Mouse (Mus musculus): ENCODE data around the gene Rps6kl1. TPM values are rescaled to one million over a fixed set of nuclear protein-coding genes. Genes with fewer than 3 reads are reported as not detected.

Rps6kl1 gene
- total and polyA plus RNA-seq, 3 experiments, result 5.4 to 6.2 TPM; not detected in 1

DNA sequence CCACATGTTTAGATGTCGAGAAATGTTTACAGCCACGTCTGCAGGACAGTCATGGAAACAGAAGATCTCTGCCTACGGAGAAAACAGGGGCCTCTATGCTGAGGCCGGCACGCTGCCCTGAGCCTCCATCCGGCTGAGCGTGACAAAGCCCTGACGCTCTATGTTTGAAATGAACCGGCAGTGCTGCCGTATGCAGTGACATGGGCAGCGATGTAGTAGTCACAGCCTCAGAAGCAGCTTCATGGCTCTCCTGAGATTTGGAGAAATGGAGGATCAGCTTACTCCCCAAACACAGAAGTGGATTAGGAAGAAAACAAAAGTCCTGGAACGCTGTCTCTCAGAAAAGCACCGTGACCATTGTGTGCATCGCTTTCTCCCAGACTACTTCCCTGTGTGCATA is 50.1 kb downstream of the Rps6kl1 start:
- H3K9ac ChIP-seq (ENCODE audit: control insufficient read depth, low read depth, low read length, poor library complexity, severe bottlenecking), result no peak overlapping the region
- no peak for DNase-seq (ENCODE audit: low read depth, low spot score)
- TF ChIP-seq HCFC1 (IDR thresholded peaks at IDR 0.05; ENCODE audit: low read depth, low read length) (no peak), ZNF384 (IDR thresholded peaks at IDR 0.05; ENCODE audit: low read depth, low read length) (no peak), MAFK (IDR thresholded peaks at IDR 0.05; ENCODE audit: borderline replicate concordance, low read depth, low read length) (no peak), SIN3A (IDR thresholded peaks at IDR 0.05; ENCODE audit: low read length) (no peak), MAZ (IDR thresholded peaks at IDR 0.05; ENCODE audit: low read depth, low read length) (no peak), NRF1 (IDR thresholded peaks at IDR 0.05; ENCODE audit: insufficient read depth, low read depth, low read length, poor library complexity, severe bottlenecking) (no peak), ETS1 (IDR thresholded peaks at IDR 0.05; ENCODE audit: low read depth, low read length) (no peak), POLR2AphosphoS2 (IDR thresholded peaks at IDR 0.05; ENCODE audit: low read length) (no peak), POLR2AphosphoS5 (IDR thresholded peaks at IDR 0.05; ENCODE audit: borderline replicate concordance, low read depth, low read length) (no peak), RCOR1 (IDR thresholded peaks at IDR 0.05; ENCODE audit: low read depth, low read length) (no peak), TBP (IDR thresholded peaks at IDR 0.05; ENCODE audit: low read depth, low read length) (no peak), NELFE (IDR thresholded peaks at IDR 0.05; ENCODE audit: low read depth, low read length) (no peak), MEF2A (IDR thresholded peaks at IDR 0.05; ENCODE audit: extremely low read depth, insufficient replicate concordance, low read depth, low read length, poor library complexity, severe bottlenecking) (no peak), MXI1 (IDR thresholded peaks at IDR 0.05; ENCODE audit: low read depth, low read length) (no peak), ZKSCAN1 (IDR thresholded peaks at IDR 0.05; ENCODE audit: low read depth, low read length) (no peak), ZMIZ1 (IDR thresholded peaks at IDR 0.05; ENCODE audit: low read depth, low read length) (no peak), KAT2A (conservative IDR thresholded peaks at IDR 0.05; ENCODE audit: low read depth, low read length) (no peak)

GRCm38 (mm10) chr12:85095859-85096258 is 55.2 kb downstream of the Rps6kl1 start:
- H3K79me2 ChIP-seq (ENCODE audit: control insufficient read depth, insufficient read depth, low read length, poor library complexity), result no peaks in the 10 kb centered on the region
- no peak for DNase-seq (ENCODE audit: low read depth, low spot score)
- no peak overlapping the region for H3K27ac ChIP-seq (ENCODE audit: control insufficient read depth, low read depth, low read length)
- no peak overlapping the region for H3K9ac ChIP-seq (ENCODE audit: control insufficient read depth, low read depth, low read length, poor library complexity, severe bottlenecking)
- H3K27me3 ChIP-seq (ENCODE audit: control insufficient read depth in 1 of 2, insufficient read depth in 2 of 2, low read length in 2 of 2), result no peaks in the 10 kb centered on the region
- TF ChIP-seq POLR2AphosphoS2 (IDR thresholded peaks at IDR 0.05; ENCODE audit: low read length), result no peak
- H3K36me3 ChIP-seq (ENCODE audit: control insufficient read depth in 1 of 2, insufficient read depth in 2 of 2, low read length in 2 of 2), result peaks cover 0 to 6% of the 10 kb centered on the region in 2 experiments; a peak in 2 of 4 replicates
- no peak overlapping the region for H3K4me3 ChIP-seq (ENCODE audit: control insufficient read depth in 1 of 2, insufficient read depth in 1 of 2, low read depth in 2 of 2, low read length in 2 of 2)
- H3K9me3 ChIP-seq (replicated peaks; ENCODE audit: insufficient read depth, low read length), result no peaks in the 10 kb centered on the region
- peaks cover 2 to 18% of the 10 kb centered on the region in 2 experiments for H3K4me1 ChIP-seq (ENCODE audit: control insufficient read depth in 1 of 2, insufficient read depth in 2 of 2, low read length in 2 of 2)

More for the DNA sequence above, 50.1 kb downstream of the Rps6kl1 start:
- H3K79me2 ChIP-seq (ENCODE audit: control insufficient read depth, insufficient read depth, low read length, poor library complexity), result no peaks in the 10 kb centered on the region
- no peaks in the 10 kb centered on the region for H3K27me3 ChIP-seq (ENCODE audit: control insufficient read depth in 1 of 2, insufficient read depth in 2 of 2, low read length in 2 of 2)
- H3K4me3 ChIP-seq (ENCODE audit: control insufficient read depth in 1 of 2, insufficient read depth in 1 of 2, low read depth in 2 of 2, low read length in 2 of 2), result no peak overlapping the region
- no peaks in the 10 kb centered on the region; a peak in 1 of 4 replicates for H3K36me3 ChIP-seq (ENCODE audit: control insufficient read depth in 1 of 2, insufficient read depth in 2 of 2, low read length in 2 of 2)
- H3K9me3 ChIP-seq (replicated peaks; ENCODE audit: insufficient read depth, low read length), result no peaks in the 10 kb centered on the region
- H3K27ac ChIP-seq (ENCODE audit: control insufficient read depth, low read depth, low read length), result no peak overlapping the region
- peaks cover 2 to 5% of the 10 kb centered on the region in 2 experiments for H3K4me1 ChIP-seq (ENCODE audit: control insufficient read depth in 1 of 2, insufficient read depth in 2 of 2, low read length in 2 of 2)

Data from MEL (cell line).